Mouse (Mus musculus): ENCODE measurements around the gene Ramp3. TPM values are rescaled to one million over a fixed set of nuclear protein-coding genes. Genes with fewer than 3 reads are reported as not detected.

The Ramp3 gene
- polyA plus RNA-seq, 1 experiment: 0.05 TPM

DNA sequence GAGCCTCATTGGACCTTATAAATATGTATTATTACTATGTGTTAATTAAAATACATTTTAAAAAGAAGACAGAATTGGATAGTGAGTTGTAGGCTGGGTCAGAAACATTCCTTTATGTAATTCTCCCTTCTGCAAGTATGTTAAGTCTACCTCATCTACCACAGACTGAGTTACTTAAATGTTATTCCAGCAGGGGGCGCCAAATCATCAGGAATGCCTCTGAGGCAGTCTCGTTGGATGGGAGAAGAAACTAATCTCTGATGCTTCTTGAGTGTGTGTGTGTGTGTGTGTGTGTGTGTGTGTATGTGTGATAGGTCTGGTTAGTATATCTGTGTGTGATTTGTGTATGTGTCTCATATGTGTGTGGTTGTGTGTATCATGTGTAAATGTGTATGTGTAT lies 3.4 kb upstream of the Ramp3 start:
- Histone ChIP-seq H3K4me3 (ENCODE audit: insufficient read depth, poor library complexity, severe bottlenecking) (no peak overlapping the region), H3K79me3 (ENCODE audit: low read depth) (no peaks in the 10 kb centered on the region), H3K36me3 (ENCODE audit: control insufficient read depth, insufficient read depth) (no peaks in the 10 kb centered on the region), H3K79me2 (ENCODE audit: control insufficient read depth, insufficient read depth) (no peaks in the 10 kb centered on the region), H3ac (ENCODE audit: control insufficient read depth, insufficient read length, low read depth) (no peak overlapping the region), H3K27me3 (ENCODE audit: control insufficient read depth, insufficient read depth, insufficient read length) (peaks cover 43% of the 10 kb centered on the region)
- no peak for TF ChIP-seq CEBPB (IDR thresholded peaks at IDR 0.05; ENCODE audit: low read depth)
- no peak for TF ChIP-seq MAX (IDR thresholded peaks at IDR 0.05)
- TF ChIP-seq CTCF (IDR thresholded peaks at IDR 0.05; ENCODE audit: control insufficient read depth, insufficient read depth, insufficient read length): peak; percentile 6

GRCm38 (mm10) chr11:6661206-6661605 lies 2.9 kb downstream of the Ramp3 start:
- peaks cover 34% of the 10 kb centered on the region for H3K27me3 ChIP-seq (ENCODE audit: control insufficient read depth, insufficient read depth, insufficient read length)
- H3ac ChIP-seq (ENCODE audit: control insufficient read depth, insufficient read length, low read depth): no peak overlapping the region
- H3K4me3 ChIP-seq (ENCODE audit: insufficient read depth, poor library complexity, severe bottlenecking): no peak overlapping the region
- no peaks in the 10 kb centered on the region for H3K79me2 ChIP-seq (ENCODE audit: control insufficient read depth, insufficient read depth)
- H3K79me3 ChIP-seq (ENCODE audit: low read depth): no peaks in the 10 kb centered on the region
- no peak for TF ChIP-seq MYOG (IDR thresholded peaks at IDR 0.05; ENCODE audit: control insufficient read depth, extremely low read depth, insufficient read length)
- no peak for TF ChIP-seq FOSL1 (IDR thresholded peaks at IDR 0.05; ENCODE audit: insufficient read depth, low read length, poor library complexity, severe bottlenecking)
- no peak for TF ChIP-seq CEBPB (IDR thresholded peaks at IDR 0.05; ENCODE audit: low read depth)
- H3K36me3 ChIP-seq (ENCODE audit: control insufficient read depth, insufficient read depth): no peaks in the 10 kb centered on the region

GRCm38 (mm10) chr11:6666634-6667033 lies 8.3 kb downstream of the Ramp3 start:
- Histone ChIP-seq H3K36me3 (ENCODE audit: control insufficient read depth, insufficient read depth) (no peaks in the 10 kb centered on the region), H3ac (ENCODE audit: control insufficient read depth, insufficient read length, low read depth) (no peak overlapping the region), H3K27me3 (ENCODE audit: control insufficient read depth, insufficient read depth, insufficient read length) (no peaks in the 10 kb centered on the region), H3K79me3 (ENCODE audit: low read depth) (no peaks in the 10 kb centered on the region), H3K4me3 (ENCODE audit: insufficient read depth, poor library complexity, severe bottlenecking) (no peak overlapping the region), H3K79me2 (ENCODE audit: control insufficient read depth, insufficient read depth) (no peaks in the 10 kb centered on the region)
- TF ChIP-seq CTCF (IDR thresholded peaks at IDR 0.05; ENCODE audit: control insufficient read depth, insufficient read depth, insufficient read length): no peak
- TF ChIP-seq USF1 (IDR thresholded peaks at IDR 0.05; ENCODE audit: low read depth): no peak
- no peak for TF ChIP-seq MYOG (IDR thresholded peaks at IDR 0.05; ENCODE audit: control insufficient read depth, extremely low read depth, insufficient read length)
- no peak for TF ChIP-seq CEBPB (IDR thresholded peaks at IDR 0.05; ENCODE audit: low read depth)
- no peak for TF ChIP-seq MAX (IDR thresholded peaks at IDR 0.05)
- no peak for TF ChIP-seq MYOD1 (IDR thresholded peaks at IDR 0.05; ENCODE audit: control insufficient read depth, insufficient read length, low read depth)
- no peak for TF ChIP-seq FOSL1 (IDR thresholded peaks at IDR 0.05; ENCODE audit: insufficient read depth, low read length, poor library complexity, severe bottlenecking)

DNA sequence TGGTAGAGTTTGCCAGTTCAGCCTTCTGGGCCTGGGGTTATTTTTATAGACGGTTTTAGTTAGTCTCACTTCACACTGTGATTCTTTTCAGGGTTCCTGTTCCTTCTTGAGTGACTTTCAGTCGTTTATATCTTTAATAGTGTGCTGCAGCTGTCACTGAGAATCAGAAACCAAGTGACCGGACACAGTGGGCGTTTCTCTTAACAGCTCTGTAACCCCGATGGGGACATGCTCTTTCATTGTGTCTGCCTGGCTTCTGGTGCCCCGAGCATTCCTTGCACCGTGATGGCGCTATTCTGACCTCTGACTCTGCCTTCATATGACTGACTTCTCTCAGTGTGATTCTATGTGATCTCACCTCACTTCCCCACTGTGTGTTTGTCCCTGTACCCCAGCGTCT lies 10.7 kb downstream of the Ramp3 start:
- Histone ChIP-seq H3K79me2 (ENCODE audit: control insufficient read depth, insufficient read depth) (no peaks in the 10 kb centered on the region), H3K36me3 (ENCODE audit: control insufficient read depth, insufficient read depth) (no peaks in the 10 kb centered on the region), H3ac (ENCODE audit: control insufficient read depth, insufficient read length, low read depth) (no peak overlapping the region), H3K4me3 (ENCODE audit: insufficient read depth, poor library complexity, severe bottlenecking) (no peak overlapping the region), H3K79me3 (ENCODE audit: low read depth) (no peaks in the 10 kb centered on the region), H3K27me3 (ENCODE audit: control insufficient read depth, insufficient read depth, insufficient read length) (no peaks in the 10 kb centered on the region)
- TF ChIP-seq MYOD1 (IDR thresholded peaks at IDR 0.05; ENCODE audit: control insufficient read depth, insufficient read length, low read depth) (no peak), USF1 (IDR thresholded peaks at IDR 0.05; ENCODE audit: low read depth) (no peak), MAX (IDR thresholded peaks at IDR 0.05) (no peak), CTCF (IDR thresholded peaks at IDR 0.05; ENCODE audit: control insufficient read depth, insufficient read depth, insufficient read length) (no peak), FOSL1 (IDR thresholded peaks at IDR 0.05; ENCODE audit: insufficient read depth, low read length, poor library complexity, severe bottlenecking) (no peak), MYOG (IDR thresholded peaks at IDR 0.05; ENCODE audit: control insufficient read depth, extremely low read depth, insufficient read length) (no peak), CEBPB (IDR thresholded peaks at IDR 0.05; ENCODE audit: low read depth) (no peak)

- H3ac ChIP-seq (ENCODE audit: control insufficient read depth, insufficient read length, low read depth): no peak overlapping the region
These were observed 11.7 kb downstream of the Ramp3 start for GRCm38 (mm10) chr11:6670044-6670443.

GRCm38 (mm10) chr11:6670826-6671225 lies 12.5 kb downstream of the Ramp3 start:
- H3K27me3 ChIP-seq (ENCODE audit: control insufficient read depth, insufficient read depth, insufficient read length): no peaks in the 10 kb centered on the region
- H3K4me3 ChIP-seq (ENCODE audit: insufficient read depth, poor library complexity, severe bottlenecking): no peak overlapping the region
- H3K79me3 ChIP-seq (ENCODE audit: low read depth): no peaks in the 10 kb centered on the region
- H3ac ChIP-seq (ENCODE audit: control insufficient read depth, insufficient read length, low read depth): no peak overlapping the region
- TF ChIP-seq MYOG (IDR thresholded peaks at IDR 0.05; ENCODE audit: control insufficient read depth, extremely low read depth, insufficient read length): no peak
- no peak for TF ChIP-seq USF1 (IDR thresholded peaks at IDR 0.05; ENCODE audit: low read depth)
- no peak for TF ChIP-seq MYOD1 (IDR thresholded peaks at IDR 0.05; ENCODE audit: control insufficient read depth, insufficient read length, low read depth)
- TF ChIP-seq CTCF (IDR thresholded peaks at IDR 0.05; ENCODE audit: control insufficient read depth, insufficient read depth, insufficient read length): no peak
- H3K36me3 ChIP-seq (ENCODE audit: control insufficient read depth, insufficient read depth): no peaks in the 10 kb centered on the region
- H3K79me2 ChIP-seq (ENCODE audit: control insufficient read depth, insufficient read depth): no peaks in the 10 kb centered on the region

More at GRCm38 (mm10) chr11:6670044-6670443, 11.7 kb downstream of the Ramp3 start:
- no peaks in the 10 kb centered on the region for H3K27me3 ChIP-seq (ENCODE audit: control insufficient read depth, insufficient read depth, insufficient read length)
- H3K79me2 ChIP-seq (ENCODE audit: control insufficient read depth, insufficient read depth): no peaks in the 10 kb centered on the region
- no peak for TF ChIP-seq CTCF (IDR thresholded peaks at IDR 0.05; ENCODE audit: control insufficient read depth, insufficient read depth, insufficient read length)
- TF ChIP-seq MAX (IDR thresholded peaks at IDR 0.05): no peak
- TF ChIP-seq FOSL1 (IDR thresholded peaks at IDR 0.05; ENCODE audit: insufficient read depth, low read length, poor library complexity, severe bottlenecking): no peak
- TF ChIP-seq CEBPB (IDR thresholded peaks at IDR 0.05; ENCODE audit: low read depth): no peak
- no peak for TF ChIP-seq USF1 (IDR thresholded peaks at IDR 0.05; ENCODE audit: low read depth)
- TF ChIP-seq MYOD1 (IDR thresholded peaks at IDR 0.05; ENCODE audit: control insufficient read depth, insufficient read length, low read depth): no peak
- TF ChIP-seq MYOG (IDR thresholded peaks at IDR 0.05; ENCODE audit: control insufficient read depth, extremely low read depth, insufficient read length): no peak
- H3K79me3 ChIP-seq (ENCODE audit: low read depth): no peaks in the 10 kb centered on the region
- H3K4me3 ChIP-seq (ENCODE audit: insufficient read depth, poor library complexity, severe bottlenecking): no peak overlapping the region
- no peaks in the 10 kb centered on the region for H3K36me3 ChIP-seq (ENCODE audit: control insufficient read depth, insufficient read depth)

Data from C2C12 (cell line).